ENCODE assay signal across 8 mouse cellular contexts in genomic region chr12:84408819-84409507, GRCm38 (mm10). TPM values are rescaled to one million over a fixed set of nuclear protein-coding genes. Genes with fewer than 3 reads are reported as not detected.
DNase-seq lines count a peak whose midpoint lies in the region; ATAC-seq and TF ChIP-seq lines count a peak whose summit lies in the region.

Entpd5 (minus strand) TSS chr12:84409029.
Bbof1 (plus strand) TSS chr12:84409071.

- peak within 1 kb of the TSS; percentile 93 for H3K27ac ChIP-seq in hindbrain, postnatal 0 days
- peak within 1 kb of the TSS; percentile 94 for H3K27ac ChIP-seq in left cerebral cortex, adult 2 months

- H3K27me3 ChIP-seq in hindbrain, postnatal 0 days (ENCODE audit: insufficient read depth, low read length): no peaks in the 10 kb centered on the region

- H3K9ac ChIP-seq in hindbrain, postnatal 0 days (replicated peaks; ENCODE audit: low read length): peak within 1 kb of the TSS; percentile 76

- H3K4me2 ChIP-seq in hindbrain, postnatal 0 days (ENCODE audit: low read depth, low read length): peak within 1 kb of the TSS; percentile 88

- peak; percentile 96 for ATAC-seq in hindbrain, postnatal 0 days
- peak; percentile 88 for ATAC-seq in megakaryocyte, adult 5-6 weeks (ENCODE audit: poor library complexity, severe bottlenecking)

- no peaks in the 10 kb centered on the region for H3K36me3 ChIP-seq in hindbrain, postnatal 0 days (ENCODE audit: insufficient read depth, low read length)

- intact Hi-C loops in left cerebral cortex, adult 2 months (cut with DNase I): loop anchor here (5.0 kb wide), 1 partner anchor 92 kb away; the partner anchor contains the start of gene Zfp410

- 1% methylated on average over 62 of the region's 63 CpGs for WGBS in hindbrain, postnatal 0 days

- peak; percentile 87 for DNase-seq in T-cell, adult 2 months (ENCODE audit: low spot score)
- DNase-seq in cerebellum, postnatal 36 days: peak; percentile 91 to 94
- peak; percentile 89 for DNase-seq in gastrocnemius, adult 18-20 months (ENCODE audit: low spot score)
- peak; percentile 96 for DNase-seq in hindbrain, postnatal 0 days (ENCODE audit: low spot score)
- peak; percentile 93 to 96 for DNase-seq in left cerebral cortex, adult 2 months (ENCODE audit: extremely low spot score in 1 of 2, low spot score in 2 of 2)
- peak; percentile 88 to 94 for DNase-seq in right cerebral cortex, adult 2 months (ENCODE audit: low spot score in 2 of 2)
- peak; percentile 90 for DNase-seq in urinary bladder, postnatal 14 days (ENCODE audit: low spot score)

- peaks cover 5% of the 10 kb centered on the region for H3K4me1 ChIP-seq in hindbrain, postnatal 0 days (ENCODE audit: insufficient read depth, low read length)

- 0 out of 2 replicates have a peak, but pooled peaks have one; percentile 10 for TF ChIP-seq CTCF in hindbrain, postnatal 0 days (IDR thresholded peaks at IDR 0.05; ENCODE audit: low read depth)
- no peak; the same call in 1 of the 2 replicates for TF ChIP-seq CTCF in left cerebral cortex, adult 2 months (IDR thresholded peaks at IDR 0.05)

- H3K9me3 ChIP-seq in hindbrain, postnatal 0 days (ENCODE audit: low read length): no peaks in the 10 kb centered on the region

- H3K4me3 ChIP-seq in hindbrain, postnatal 0 days (ENCODE audit: low read length): peak within 1 kb of the TSS; percentile 93
- peak within 1 kb of the TSS; percentile 67 for H3K4me3 ChIP-seq in left cerebral cortex, adult 2 months

RNA-seq across cellular contexts. Expression of gene Entpd5, which starts in this region (rescaled TPM):
- total RNA-seq in gastrocnemius, adult 18-20 months (2021): 10 to 100 TPM; 15.3 to 16.5 TPM
- 15.6 and 20.8 TPM in 2 replicates for total RNA-seq in hindbrain, postnatal 0 days (2014; rRNA removed)
- 13.2 and 13.4 TPM in 2 replicates for polyA plus RNA-seq in hindbrain, postnatal 0 days (2015; fragmentation: Nextera tagmentation; extraction: Ambion mirVana)
- 10 to 100 TPM; 21.8 to 23.9 TPM for total RNA-seq in left cerebral cortex, adult 2 months (2021)
- total RNA-seq in megakaryocyte, adult 5-6 weeks (2015): 8.8 and 11.0 TPM in 2 replicates
- 10.5 and 11.2 TPM in 2 replicates for total RNA-seq in megakaryocyte, adult 5-6 weeks (2017)

RNA-seq across cellular contexts. Expression of gene Bbof1, which starts in this region (rescaled TPM):
- total RNA-seq in gastrocnemius, adult 18-20 months (2021): 1 to 10 TPM; 2.1 to 2.9 TPM
- 2.2 and 2.4 TPM in 2 replicates for total RNA-seq in hindbrain, postnatal 0 days (2014; rRNA removed)
- polyA plus RNA-seq in hindbrain, postnatal 0 days (2015; fragmentation: Nextera tagmentation; extraction: Ambion mirVana): 2.1 and 2.3 TPM in 2 replicates
- total RNA-seq in left cerebral cortex, adult 2 months (2021): 10 to 100 TPM; 10.1 TPM
- 0.36 and 1.1 TPM in 2 replicates for total RNA-seq in megakaryocyte, adult 5-6 weeks (2015)
- 1.5 and 2.3 TPM in 2 replicates for total RNA-seq in megakaryocyte, adult 5-6 weeks (2017)

Comparison
In these comparisons a context has a peak if more than half of its experiments do, and no peak if none do; other contexts are left out.
1. Peak in every context shown above with its lines: DNase-seq, ATAC-seq, H3K4me3 ChIP-seq and H3K27ac ChIP-seq.